Mouse (Mus musculus): ENCODE results near the gene Hlcs. TPM values are rescaled to one million over a fixed set of nuclear protein-coding genes. Genes with fewer than 3 reads are reported as not detected.

The Hlcs gene
- total RNA-seq, 2 experiments from 2014 or later: 16.6 to 17.4 TPM

DNA sequence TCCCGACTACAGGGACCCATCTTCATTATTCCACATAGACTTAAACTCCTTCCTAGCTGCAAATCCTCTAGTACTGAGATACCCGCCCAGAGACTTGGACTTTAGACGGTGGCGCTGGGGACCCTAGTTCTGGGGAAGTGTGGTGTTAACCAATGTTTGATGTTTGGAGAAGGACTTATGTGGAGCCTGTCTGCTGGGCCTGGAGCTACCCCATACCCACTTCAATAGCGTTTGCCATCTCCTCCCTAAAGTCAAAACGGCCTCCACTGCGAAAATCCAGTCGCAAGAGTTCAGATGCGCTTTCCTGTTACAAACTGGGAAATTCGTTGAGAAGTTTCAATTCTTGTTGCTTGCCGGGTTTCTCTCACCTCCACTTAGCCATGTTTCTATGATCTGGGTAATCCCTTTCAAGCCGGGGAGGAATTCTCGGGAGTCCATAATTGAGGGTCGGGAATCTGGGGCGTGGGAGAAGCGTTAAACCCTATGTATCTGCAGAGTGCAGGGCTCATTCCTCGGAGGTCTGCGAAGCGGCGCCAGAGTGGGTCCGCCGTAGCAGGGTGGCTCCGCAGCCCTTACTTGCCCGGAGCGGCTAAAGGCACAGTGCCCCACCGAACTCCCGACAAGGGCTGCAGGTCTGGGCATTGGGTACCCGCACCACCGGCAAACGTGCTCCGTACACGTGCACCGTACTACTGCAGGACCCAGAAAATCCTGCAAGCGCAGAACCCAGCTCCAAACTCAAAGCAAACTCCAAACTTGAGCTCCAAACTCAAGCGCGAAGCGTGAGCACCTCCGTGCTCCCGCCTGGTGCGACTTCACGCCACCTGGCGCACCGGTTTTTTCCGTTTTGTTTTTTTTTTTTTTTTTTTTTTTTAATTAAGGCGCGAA, 230.2 kb downstream of the Hlcs start:
- no peak for TF ChIP-seq CTCF (IDR thresholded peaks at IDR 0.05)
- no peak overlapping the region for H3K4me3 ChIP-seq
- intact Hi-C loops (cut with DNase I): no loop called here
- H3K27ac ChIP-seq: no peak overlapping the region
- no peak for DNase-seq (ENCODE audit: extremely low spot score in 1 of 2, low spot score in 2 of 2)

DNA sequence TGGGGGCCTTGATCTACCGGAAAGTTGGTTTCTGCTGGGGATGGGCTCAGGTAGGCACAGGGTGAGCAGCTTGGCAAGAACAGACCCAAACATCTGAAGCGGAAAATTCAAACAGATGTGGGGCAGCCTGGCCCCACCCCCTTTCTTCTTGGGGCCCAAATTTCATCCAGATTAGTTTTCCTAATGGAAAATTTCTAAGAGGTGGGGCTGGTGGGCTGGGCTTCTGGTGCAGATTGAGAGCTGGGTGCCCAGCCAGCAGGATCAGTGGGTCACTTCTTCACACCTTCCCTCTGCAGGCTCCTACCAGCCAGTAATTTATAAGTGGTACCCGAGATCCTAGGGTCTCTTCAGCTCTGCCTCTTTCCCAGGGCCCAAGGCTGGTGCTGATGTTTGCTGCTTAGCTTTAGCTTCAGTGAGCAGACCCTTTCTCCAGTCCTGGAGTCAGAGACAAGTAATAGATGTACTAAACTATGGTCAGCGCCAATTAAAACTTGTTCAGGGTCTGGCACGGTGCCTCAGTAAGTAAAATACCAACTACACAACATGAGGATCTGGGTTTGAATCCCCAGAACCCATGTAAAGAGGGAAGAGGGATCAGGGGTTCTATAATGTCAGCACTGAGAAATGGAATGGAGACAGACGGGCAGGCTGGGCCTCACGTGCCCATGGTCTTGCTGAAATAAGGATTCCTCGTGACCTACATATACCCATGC, 231.2 kb downstream of the Hlcs start:
- H3K27ac ChIP-seq: no peak overlapping the region
- no peak for TF ChIP-seq CTCF (IDR thresholded peaks at IDR 0.05)
- intact Hi-C loops (cut with DNase I): loop anchor here (2.0 kb wide), 1 partner anchor 13 kb away; no protein-coding TSS in a partner anchor
- no peak for DNase-seq (ENCODE audit: extremely low spot score in 1 of 2, low spot score in 2 of 2)
- H3K4me3 ChIP-seq: no peak overlapping the region

DNA sequence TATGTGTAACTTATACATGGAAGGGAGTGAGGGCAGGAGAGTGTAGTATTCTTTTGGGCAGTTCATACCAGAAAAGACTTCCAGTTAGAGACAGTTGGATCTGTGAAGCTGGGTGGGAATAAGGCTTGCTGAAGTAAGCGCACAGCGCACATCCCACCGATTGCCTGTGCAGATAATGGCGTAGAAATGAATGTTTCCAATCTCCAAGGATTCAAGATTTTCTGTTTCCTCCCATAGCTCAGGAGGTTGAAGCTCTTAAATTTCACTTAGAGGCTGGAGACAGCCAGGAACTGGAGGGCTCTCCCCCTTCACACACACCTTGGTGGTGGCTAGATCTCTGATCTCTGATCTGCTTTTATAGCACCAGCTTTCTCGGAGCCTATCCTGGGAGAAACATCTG, 231.8 kb downstream of the Hlcs start:
- DNase-seq (ENCODE audit: extremely low spot score in 1 of 2, low spot score in 2 of 2): no peak
- no peak for TF ChIP-seq CTCF (IDR thresholded peaks at IDR 0.05)
- Histone ChIP-seq H3K27ac (no peak overlapping the region), H3K4me3 (no peak overlapping the region)
- intact Hi-C loops (cut with DNase I): loop anchor here (2.0 kb wide), 1 partner anchor 13 kb away; no protein-coding TSS in a partner anchor

DNA sequence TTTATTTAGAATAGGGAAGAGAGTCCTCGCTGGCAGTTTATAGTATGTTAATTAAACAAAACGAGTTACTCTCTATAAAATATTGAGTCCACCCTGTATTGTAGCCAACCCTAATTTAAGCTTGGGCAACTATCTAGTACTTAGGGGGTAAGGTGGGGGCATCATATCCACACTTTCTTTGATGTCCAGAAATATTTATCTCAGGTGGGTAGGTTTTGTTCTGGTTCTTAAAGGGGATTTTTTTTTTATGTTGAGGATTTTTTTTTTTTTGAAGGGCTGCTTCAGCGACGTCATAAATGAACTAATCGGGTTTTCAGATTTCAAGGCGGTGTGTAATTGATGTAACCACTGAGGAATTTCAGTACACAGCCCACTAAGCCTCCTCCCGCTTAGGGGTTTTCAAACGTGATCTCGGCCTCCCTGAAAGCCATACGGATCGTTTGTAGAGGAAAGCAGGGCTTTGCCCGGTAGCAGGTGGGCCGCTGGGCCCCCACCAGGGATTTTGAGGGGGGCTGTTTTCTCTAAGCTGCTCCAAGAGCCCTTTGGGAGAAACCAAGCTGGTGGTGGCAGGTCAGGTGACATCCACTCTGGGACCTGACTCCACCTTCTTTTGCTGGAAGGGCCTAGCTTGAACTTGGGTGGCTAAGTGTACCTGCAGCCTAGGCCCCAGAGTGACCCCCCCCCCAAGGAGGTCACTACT, 233.4 kb downstream of the Hlcs start:
- intact Hi-C loops (cut with DNase I): loop anchor here (2.0 kb wide), 1 partner anchor 15 kb away; no protein-coding TSS in a partner anchor
- Histone ChIP-seq H3K27ac (no peak overlapping the region), H3K4me3 (no peak overlapping the region)
- TF ChIP-seq CTCF (IDR thresholded peaks at IDR 0.05): no peak
- no peak for DNase-seq (ENCODE audit: extremely low spot score in 1 of 2, low spot score in 2 of 2)

DNA sequence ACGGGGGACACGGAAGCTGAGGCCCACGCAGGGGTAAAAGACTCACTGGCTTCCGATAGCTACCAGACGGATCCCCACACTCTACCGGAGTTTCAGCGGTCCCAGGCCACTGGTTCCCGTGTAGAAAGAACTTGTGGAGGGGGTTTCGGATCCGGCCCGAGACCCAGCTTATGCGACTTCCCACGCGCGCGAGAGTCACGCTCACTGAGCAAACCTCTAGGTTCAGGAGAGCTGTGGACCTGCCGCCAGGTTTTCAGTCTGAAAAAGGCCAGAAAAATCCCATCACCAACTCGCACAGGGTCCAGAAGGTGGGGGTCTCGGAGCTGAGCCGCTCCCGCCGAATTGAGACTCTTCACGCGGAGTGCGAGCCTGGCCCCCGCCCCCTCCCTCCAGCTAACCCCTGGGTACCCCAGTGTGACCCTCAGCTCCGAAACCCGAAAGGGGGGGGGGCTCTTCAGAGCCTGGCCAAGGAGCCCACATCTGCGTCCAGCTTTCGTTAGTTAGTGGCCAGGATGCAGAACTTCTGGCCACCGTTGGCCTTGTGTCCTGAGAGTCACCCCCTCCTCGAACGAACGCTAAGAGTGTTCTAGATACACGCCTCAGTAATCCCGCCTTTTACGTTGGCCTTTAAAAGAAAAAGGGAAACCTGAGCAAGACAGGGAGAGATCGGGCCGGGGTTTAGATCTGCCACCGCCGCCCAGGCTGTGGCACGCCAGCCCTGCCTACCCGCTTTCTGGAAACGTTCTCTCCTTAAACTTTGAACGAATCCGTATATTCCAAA, 234.1 kb downstream of the Hlcs start:
- Histone ChIP-seq H3K27ac (no peak overlapping the region), H3K4me3 (no peak overlapping the region)
- no peak for TF ChIP-seq CTCF (IDR thresholded peaks at IDR 0.05)
- DNase-seq (ENCODE audit: extremely low spot score in 1 of 2, low spot score in 2 of 2): no peak
- intact Hi-C loops (cut with DNase I): no loop called here

Small RNAs within 50 kb of the gene (microRNA-seq; reads per million reads assigned to microRNA genes)
- 0 reads per million in 2 experiments for gene Gm23062

Other genes with a start within 250 kb of the Hlcs start
- gene Sim2, start 228.6 kb downstream of the Hlcs start, total RNA-seq (2021): under 1 TPM in 1 of 2 experiments, not detected in 1; 0.42 TPM
- gene Ripply3, start 14.8 kb upstream of the Hlcs start, total RNA-seq (2021): under 1 TPM; 0.29 to 0.51 TPM
- gene Ttc3, start 57.0 kb upstream of the Hlcs start, total RNA-seq (2021): 100 to 1,000 TPM; 982 to 987 TPM
- 10 to 100 TPM; 36.9 to 40.2 TPM for gene Pigp, start 58.3 kb upstream of the Hlcs start, total RNA-seq (2021)
- 10 to 100 TPM; 30.5 to 35.4 TPM for gene Vps26c, start 213.3 kb upstream of the Hlcs start, total RNA-seq (2021)

Measured in left cerebral cortex, adult 2 months (tissue).